Mouse (Mus musculus): Measurements from ENCODE around the gene Hist1h2bn.
"Not testable (repeated sequence)": the region's sequence is repeated elsewhere in the genome, so short reads cannot be mapped to it uniquely, and the experiment has no call there.

The Hist1h2bn gene

GRCm38 (mm10) chr13:21753524-21754285, at the start of gene Hist1h2bn, which contains the start of gene Hist1h2ak:
Hist1h2bn (plus strand) TSS chr13:21754123.
Hist1h2ak (minus strand) TSS chr13:21753827.
- DNase-seq, result peak; percentile 94

- DNase-seq, result no peak
Observed at GRCm38 (mm10) chr13:21706669-21707068, 47.3 kb upstream of the Hist1h2bn start.

GRCm38 (mm10) chr13:21710031-21710711, 43.8 kb upstream of the Hist1h2bn start:
- DNase-seq, result peak; percentile 91

GRCm38 (mm10) chr13:21710821-21711525, 43.0 kb upstream of the Hist1h2bn start:
- peak; percentile 89 for DNase-seq

GRCm38 (mm10) chr13:21711698-21712097, 42.2 kb upstream of the Hist1h2bn start:
- DNase-seq, result no peak

GRCm38 (mm10) chr13:21714725-21715124, 39.2 kb upstream of the Hist1h2bn start:
- DNase-seq, result peak; percentile 84

GRCm38 (mm10) chr13:21715131-21715863, 38.6 kb upstream of the Hist1h2bn start:
- no peak for DNase-seq

GRCm38 (mm10) chr13:21715864-21716539, 37.9 kb upstream of the Hist1h2bn start, which contains the start of the genes Hist1h2bl and Hist1h2ai:
Hist1h2bl (minus strand) TSS chr13:21716143.
Hist1h2ai (plus strand) TSS chr13:21716422.
- peak; percentile 97 for DNase-seq

GRCm38 (mm10) chr13:21716540-21717391, 37.2 kb upstream of the Hist1h2bn start:
- DNase-seq, result peak; percentile 50

GRCm38 (mm10) chr13:21717397-21718357, 36.2 kb upstream of the Hist1h2bn start, which contains the start of gene Hist1h3h:
Hist1h3h (plus strand) TSS chr13:21717659.
- DNase-seq, result peak; percentile 90

- no peak for DNase-seq
Observed at GRCm38 (mm10) chr13:21718381-21719080, 35.4 kb upstream of the Hist1h2bn start.

- DNase-seq, result not testable (repeated sequence)
Observed at GRCm38 (mm10) chr13:21721107-21721756, 32.7 kb upstream of the Hist1h2bn start.

- DNase-seq, result peak; percentile 94
Observed at GRCm38 (mm10) chr13:21721757-21722372, 32.1 kb upstream of the Hist1h2bn start, which contains the start of gene Hist1h2bm. Hist1h2bm (plus strand) TSS chr13:21722044.

- no peak for DNase-seq
Observed at GRCm38 (mm10) chr13:21722373-21722925, 31.5 kb upstream of the Hist1h2bn start.

- no peak for DNase-seq
Observed at GRCm38 (mm10) chr13:21722993-21723836, 30.7 kb upstream of the Hist1h2bn start.

- no peak for DNase-seq
Observed at GRCm38 (mm10) chr13:21727948-21728572, 25.9 kb upstream of the Hist1h2bn start.
